Mouse (Mus musculus) layer of hippocampus, adult 11-12 months (tissue): ENCODE measurements around the gene Map6.

Source experiments
- DNase-seq: peaks from one replicate; pipeline ENCODE4 v3.0.0; 2022; ENCODE audit warnings: low spot score

Gene Map6

DNA sequence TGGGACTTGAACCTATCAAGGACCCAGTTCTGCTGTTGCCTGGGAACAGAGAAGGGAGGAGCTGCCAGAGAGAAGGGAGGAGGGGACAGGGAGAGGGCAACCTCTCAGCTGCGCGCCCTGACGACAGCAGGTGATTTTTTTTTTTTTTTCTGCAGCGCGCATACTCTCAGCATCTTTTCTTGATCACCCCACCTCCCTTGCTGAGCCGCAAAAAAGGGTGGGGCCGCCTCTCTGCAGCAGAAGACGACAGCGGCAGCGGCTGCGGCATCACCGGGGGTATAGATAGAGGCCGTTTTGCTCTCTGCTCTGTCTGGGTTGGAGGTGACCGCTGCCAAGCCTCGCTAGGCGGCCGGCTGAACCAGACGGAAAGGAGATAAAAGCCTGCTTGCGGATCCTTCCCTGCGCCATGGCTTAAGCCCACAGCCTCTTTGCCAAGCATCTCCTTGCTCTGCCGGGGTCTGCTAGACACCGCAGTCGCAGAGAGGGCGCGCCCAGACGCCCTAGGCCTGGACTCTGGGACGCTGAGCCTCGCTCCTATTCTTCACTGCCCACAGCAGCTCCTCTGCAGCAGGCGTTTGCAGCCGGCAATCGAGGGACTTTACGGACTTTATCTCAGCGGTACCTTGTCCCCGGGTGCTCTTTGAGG, at the start of gene Map6:
TSS of gene Map6 (plus strand) at position 197 of the 646 bp plus-strand sequence.
- DNase-seq: peak; percentile 68

DNA sequence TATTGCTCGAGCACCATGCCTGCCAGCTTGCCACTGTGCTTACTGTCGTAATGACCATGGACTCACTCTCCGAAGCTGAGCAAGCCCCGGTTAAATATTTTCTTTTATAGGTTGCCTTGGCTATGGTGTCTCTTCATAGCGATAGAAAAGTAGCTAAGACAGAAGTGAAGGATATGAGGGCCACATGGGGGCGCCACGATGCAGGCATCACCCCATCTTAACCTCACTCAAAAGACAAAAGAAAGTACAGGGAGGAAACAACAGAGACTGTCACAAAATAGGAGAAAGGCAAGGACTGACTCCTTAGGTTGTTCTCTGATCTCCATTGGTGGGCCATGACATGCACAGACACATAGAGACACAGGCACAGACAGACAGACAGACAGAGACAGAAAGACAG, 43.0 kb upstream of the Map6 start:
- DNase-seq: peak; percentile 40

DNA sequence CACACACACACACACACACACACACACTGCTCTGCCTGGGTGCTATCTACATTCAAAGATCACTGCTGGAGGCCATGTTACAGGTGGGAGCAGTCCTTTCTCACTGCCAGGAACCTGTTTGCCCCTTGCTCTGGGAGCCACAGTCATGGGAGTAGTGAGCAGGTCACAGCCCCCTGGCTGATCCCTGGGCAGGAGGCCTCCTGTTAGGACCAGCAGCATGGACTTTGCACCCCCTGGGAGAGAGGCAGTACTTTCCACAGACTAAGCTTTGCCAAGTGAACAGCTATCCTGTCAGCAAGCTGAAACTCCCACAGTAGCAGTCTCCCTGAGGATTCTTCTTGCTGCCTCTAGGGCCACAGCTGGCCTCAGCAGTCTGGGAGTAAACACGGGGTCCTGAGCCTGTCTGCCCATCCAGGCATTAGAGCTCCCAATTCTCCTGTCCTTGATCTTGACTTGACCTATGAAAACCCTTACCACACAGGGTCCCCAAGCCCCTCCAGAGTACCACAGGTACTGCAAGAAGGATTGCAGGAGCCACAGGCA, 42.5 kb upstream of the Map6 start:
- DNase-seq: no peak

DNA sequence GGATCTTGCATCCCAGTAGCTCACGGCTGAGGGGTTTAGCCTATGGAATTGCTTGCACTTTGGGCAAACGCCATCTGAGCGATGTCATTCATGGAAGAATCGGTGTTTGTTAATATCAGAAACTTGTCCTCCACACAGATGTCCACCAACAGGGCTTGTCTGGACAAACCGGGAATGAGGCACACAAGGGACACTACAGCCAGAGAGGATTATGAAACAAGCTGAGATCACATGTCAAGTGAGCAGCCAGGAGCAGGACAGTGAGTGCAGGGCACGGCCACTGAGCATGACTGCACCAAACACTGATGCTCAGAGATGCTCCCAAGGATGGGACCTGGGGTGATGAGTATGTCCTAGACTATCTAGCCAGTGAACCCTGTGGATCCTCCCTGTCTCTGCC, 41.8 kb upstream of the Map6 start:
- DNase-seq: no peak

DNA sequence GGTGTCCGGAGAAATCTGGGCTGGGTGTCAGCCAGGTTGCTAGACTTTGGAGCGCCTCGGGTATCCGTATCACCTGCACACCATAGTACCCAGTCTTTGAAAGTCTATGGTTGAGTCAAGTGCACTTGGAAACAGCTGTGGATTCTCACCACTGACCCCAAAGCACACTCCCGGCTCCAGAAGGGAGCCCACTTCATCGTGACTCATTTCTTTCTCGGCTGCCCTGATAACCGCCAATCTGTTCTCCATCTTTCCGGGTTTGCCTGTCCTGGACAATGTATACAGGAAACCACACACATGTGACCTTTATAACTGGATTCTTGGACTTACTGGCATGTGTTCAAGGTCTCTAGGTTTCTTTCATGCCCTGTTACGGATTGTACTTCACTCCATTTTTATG, 40.6 kb upstream of the Map6 start:
- no peak for DNase-seq

DNA sequence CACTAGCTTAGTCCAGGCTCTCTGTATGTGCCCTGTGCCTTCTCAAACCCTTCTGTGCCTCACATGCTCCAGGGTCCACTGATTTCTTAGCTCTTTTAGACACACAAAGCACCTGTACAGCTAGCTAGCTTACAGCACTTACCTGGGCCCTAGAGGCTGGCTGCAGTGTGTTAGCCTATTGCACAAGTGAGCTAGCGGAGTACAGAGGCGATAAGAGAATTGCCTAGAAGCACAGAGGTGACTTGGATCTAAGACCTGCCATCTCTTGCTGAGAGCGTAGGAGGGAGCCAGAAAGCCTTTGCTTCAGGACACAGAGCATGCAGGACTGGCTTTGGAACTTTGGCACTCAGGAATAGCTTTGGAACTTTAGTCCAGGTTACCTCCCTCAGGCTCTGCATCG, 40.0 kb upstream of the Map6 start:
- DNase-seq: no peak

DNA sequence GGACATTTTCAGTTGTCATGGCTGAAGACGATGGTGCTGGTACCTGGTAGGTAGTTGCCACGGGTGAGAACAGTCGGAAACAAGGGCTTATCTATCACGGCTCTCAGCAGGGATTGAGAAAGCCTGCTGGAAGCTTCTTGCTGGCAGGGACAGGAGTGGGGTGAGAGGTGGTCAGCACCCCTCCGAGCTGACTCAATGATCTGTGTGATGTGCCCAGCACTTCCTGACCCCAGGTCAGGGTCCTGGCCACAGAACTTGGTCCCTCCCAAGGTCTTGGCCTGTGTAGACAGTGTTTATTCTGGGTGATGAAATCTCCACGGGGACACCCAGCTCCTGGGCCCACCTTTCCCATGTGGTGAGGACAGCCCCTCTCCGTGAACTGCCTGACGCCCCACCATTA, 38.4 kb upstream of the Map6 start:
- DNase-seq: no peak

DNA sequence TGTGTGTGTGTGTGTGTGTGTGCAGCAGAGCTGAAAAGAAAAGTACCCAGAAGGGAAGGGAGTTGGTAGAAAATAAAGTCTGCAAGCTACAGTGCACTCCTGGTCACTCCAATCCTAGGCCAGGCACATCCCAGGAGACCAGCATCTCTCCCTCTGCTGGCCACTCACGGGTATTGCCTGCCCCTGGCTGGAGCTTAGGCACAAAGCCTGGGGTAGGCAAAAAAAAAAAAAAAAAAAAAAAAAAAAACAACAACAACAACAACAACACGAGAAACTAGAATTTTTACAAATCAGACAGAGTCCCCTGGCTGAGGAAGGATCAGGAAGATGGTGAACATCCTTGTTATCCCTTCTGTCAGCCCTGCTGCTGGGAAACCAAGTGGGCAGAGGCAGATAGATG, 37.8 kb upstream of the Map6 start:
- peak; percentile 38 for DNase-seq

DNA sequence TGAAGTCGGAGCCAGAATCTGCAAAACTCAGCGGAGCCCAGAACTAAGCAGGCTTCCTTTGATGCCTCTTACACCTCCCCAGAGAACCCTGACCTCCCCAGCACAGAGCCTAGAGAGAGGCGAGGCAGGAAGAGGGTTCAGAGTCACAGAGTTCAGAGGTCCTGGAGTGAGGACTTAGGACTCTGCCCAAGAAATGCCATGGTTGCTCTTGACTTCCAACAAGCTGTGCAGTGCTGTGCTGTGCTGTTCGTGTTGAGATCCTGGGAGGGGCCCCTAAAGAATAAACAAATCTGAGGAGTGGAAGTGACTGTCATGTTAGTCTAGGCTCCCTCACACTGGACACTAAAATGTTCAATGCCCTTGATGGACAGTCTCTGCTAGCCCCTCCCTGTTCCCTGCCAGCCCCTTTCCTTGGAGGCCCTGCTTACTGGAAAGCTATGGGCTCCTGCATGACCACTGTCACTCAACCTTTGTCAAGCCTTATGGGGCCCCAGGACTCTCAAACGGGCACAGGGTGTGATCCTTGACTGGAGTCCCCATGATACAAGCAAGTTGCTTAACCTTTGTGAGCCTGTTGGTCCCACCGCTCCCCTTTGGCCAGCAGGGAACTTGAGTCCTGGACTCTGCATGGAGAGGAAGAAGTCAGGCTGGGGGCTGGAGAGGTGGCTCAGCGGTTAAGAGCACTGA, 37.0 kb upstream of the Map6 start:
- no peak for DNase-seq

DNA sequence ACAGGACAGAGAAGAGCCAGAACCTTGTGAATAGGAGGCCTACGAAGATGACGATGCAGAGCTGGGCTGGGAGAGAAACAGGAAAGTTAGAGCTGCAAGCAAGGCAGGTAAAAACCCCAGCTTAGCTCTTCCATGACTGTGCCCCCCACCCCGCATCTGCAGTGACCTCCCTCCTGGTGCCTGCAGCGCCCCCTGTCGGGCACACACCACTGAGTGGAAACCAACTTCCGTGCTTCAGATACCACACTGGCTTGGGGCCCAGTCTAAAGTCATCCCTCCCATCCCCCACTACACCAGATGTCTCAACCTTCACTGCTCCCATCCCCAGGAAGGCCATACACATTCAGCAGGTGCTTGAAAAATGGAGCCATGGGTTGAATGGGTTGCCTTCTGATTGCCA, 34.7 kb upstream of the Map6 start:
- no peak for DNase-seq

DNA sequence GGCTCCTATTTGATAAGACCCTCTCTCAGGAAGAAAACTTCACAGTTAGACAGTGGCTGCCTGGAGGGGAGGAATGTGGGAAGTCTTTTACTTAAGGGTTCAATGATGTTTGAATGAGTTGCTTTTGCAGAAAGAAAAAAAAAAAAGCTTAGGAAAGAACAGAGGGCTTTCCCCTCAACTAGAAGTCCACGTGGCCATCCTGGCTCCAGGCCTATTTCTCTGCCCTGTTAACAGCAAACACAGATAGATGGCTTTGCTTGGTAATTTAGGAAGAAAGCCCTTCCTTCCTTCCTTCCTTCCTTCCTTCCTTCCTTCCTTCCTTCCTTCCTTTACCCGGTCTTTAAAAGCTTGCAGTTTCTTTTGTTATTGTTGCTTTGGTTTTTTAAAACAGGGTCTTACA, 32.3 kb upstream of the Map6 start:
- DNase-seq: no peak

DNA sequence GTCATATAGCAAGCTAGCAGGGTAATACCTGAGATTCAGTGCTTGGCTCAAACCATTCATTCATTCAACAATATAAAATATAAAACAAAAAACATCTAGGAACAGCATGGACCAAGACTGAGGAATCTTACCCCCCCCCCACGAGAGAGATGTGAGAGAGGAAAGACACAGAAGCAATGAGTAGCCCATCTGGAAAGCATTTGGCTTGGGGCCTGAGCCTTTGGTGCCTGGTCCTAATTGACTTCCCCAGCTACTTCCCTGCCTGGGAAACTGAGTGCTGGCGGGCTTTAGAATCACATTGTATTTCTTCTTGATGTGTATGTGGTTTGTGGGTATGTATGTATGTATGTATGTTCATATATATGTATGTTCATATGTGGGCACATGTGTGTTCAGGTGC, 31.6 kb upstream of the Map6 start:
- DNase-seq: no peak

DNA sequence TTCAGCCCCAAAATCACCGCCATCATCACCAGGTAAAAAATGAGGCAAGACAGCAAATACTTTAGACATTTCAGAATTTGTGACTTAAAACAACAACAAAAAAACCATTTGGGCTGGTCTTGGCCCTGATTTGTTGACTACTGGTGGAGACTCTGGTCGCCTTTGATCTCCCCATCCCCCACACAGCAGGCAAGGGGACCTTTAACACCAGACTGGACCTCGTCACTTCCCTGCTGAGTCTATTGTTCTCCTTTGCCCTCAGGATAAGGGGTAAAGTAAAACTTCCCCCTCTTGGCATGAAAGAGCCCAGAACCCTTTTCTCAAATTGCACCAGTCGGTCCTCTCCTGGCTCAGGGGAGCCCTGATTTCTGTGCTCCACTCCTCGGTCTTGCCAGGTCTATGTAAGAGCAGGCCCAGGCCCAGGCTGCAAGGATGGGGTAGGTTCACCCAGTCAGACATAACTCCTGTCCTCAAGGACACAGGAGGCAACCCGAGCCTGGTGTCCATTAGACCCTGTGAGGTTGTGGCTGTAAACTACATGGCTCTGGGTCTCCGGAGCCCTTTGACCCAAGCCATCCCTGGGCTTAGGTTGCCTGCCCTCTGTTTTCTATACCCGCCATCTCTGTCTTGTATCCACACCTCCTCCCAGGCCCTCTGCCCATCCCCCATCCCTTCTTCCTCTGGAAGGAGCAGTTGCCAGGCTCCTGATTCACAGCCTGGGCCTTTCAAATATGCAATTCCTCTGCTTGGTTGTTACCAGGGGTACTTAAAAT, 30.2 kb upstream of the Map6 start:
- no peak for DNase-seq

DNA sequence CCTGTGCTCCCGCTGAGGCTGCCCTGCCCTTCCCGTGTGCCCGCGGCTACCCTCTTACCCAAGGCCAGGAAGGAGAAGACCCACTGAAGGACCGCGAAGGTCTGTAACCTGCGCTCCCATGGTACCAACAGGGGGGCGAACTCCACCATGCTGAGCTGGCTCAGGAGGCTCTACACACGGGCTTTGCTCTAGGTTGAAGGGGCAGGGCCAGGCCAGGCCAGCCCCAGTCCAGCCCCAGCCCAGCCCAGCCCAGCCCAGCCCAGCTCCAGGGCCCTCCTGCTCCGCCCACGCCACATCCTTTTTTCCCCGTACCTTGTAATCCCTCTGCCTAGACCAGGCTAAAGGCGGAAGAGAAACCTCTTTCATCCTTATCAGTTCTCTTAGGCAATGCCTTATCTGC, 28.8 kb upstream of the Map6 start, which contains the start of gene Mogat2:
TSS of gene Mogat2 (minus strand) at position 203 of the 400 bp plus-strand sequence.
- no peak for DNase-seq

DNA sequence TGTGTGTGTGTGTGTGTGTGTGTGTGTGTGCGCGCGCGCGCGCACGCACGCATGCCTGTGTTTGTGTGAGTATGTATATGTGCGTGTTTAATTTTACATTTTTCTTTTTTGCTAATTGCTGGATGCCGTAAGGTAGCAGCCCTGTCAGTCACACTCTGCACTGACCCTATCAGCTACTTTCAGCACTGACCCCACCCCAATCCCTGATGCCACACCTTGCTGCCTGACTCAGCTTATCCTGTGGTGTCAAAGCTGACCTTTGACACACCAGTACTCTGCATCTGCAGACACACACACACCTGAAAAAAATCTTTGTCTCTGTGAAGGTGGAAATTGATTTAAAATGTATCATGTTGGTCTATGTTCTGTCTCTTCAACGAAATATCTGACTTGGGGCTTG, 25.1 kb upstream of the Map6 start:
- no peak for DNase-seq

DNA sequence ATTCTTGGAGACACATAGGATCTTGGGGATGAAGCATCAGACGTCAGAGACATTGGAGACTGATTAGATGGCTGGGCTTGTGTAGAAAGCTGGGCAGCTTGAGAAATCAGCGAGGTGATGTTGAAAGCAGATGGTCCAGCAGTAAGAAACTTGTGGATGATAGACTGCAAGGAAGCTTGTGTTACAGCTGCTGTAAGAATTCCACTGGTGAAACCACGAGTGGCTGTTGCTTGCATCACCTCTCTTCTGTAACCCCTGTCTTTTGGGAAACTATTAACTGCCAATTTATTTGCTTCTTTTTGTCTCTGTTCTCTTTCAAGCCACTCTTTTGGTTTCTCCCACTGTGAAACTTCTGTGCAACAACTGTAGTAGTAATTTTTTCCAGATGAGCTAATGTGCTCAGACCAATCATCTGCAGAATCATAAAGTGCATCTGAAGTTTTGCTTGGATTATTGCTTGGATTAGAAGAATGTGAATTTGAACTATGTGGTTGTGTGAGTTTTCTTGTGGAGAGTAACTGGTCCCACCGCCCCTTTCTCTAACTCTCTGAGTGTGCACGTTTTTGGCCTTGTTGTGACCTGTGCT, 19.0 kb upstream of the Map6 start:
- no peak for DNase-seq

DNA sequence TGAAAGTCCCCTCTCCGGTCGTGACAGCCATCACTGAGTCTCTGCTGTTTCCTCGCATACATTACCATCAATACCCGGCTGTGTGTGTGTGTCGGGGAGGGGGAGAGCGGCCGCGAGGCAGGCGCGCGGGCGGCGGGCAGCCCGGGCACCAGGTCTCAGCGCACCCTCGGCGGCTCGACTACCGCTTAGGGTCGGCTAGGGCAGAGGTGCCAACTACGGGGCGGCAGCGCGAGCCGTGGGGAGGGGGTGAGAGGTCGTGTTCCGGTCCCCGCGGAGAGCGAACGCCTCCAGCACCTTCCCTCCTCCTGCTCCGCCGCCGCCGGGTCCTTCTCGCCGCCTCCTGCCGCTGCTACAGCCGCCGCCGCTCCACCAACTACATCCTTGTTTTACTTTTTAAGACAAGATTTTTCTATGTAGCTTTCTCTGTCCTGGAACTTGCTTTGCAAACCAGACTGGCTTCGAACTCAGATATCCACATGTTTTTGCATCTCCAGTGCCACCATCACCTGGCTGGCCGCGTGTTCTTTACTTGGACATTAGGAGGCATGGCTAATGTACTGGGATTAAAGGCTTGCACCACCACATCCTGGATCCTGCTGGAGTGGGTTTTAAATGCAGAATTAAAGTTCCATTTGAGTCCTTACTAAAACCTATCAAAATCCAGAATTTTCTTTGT, 18.2 kb upstream of the Map6 start:
- DNase-seq: no peak

DNA sequence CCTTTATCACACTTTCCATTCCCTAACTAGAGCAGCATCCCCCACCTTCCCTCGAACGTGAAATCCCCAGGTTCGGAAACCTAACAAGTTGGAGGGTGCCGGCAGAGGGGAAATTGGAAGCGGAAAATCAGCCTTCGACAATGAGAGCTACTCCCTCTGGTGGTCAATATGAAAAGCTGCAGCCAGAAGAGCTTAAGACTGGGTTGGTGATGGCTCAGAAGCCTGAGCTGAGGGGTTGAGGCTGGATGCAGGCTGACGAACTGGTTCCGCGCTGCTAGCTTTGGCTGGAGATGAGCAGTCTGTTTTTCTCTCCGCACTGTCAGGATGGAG, 17.7 kb upstream of the Map6 start:
- peak; percentile 65 for DNase-seq

DNA sequence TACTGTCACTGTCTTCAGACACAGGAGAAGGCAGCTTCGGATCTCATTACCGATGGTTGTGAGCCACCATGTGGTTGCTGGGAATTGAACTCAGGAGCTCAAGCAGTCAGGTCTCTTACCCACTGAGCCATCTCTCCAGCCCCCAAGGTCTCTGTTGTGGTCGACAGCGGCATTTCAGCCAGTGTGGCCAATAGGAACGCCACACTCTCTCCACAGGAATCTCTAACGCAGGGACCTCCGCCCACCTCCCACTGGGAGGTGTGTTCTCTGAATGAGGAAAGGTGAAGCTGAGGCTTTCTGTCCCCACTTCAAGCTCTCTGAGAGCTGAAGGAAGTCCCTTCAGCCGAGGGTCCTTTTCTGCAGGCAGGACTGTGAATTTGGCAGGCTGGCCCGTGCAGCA, 16.9 kb upstream of the Map6 start:
- no peak for DNase-seq

DNA sequence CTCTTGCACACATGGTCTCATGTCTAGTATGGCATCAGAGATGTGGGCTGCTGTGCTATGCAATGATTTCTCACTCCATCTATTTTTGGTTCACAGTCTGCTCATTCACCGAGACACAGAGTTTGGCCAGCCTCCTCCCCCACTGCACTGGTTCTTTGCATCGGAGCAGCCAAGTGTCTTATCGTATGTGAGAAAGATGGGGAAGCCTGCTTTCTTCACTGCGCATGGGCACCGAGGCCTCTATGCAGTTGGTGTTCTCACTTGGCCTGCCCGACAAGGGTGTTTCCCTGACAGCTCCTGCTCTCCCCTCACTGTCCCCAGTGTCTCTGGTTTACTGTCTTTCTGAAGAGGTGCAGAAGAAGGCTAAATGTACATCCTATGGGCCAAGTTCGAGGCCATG, 12.2 kb upstream of the Map6 start:
- peak; percentile 42 for DNase-seq

DNA sequence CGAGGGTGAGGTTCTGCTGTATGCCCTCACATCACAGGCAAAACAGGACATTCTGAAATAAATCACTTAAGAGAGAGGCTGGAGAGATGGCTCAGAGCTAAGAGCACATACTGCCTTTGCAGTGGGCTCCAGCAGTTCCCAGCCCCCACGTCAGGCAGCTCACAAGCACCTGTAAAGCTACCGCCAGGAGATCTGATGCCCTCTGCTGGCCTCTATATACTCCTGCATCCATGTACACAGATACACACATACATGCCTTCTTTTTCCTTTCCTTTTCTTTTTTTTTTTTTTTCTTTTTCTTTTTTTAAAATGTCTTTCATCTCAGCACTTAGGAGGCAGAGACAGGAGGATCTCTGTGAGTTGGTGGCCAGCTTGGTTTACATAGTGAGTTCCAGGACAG, 5.3 kb upstream of the Map6 start:
- no peak for DNase-seq

DNA sequence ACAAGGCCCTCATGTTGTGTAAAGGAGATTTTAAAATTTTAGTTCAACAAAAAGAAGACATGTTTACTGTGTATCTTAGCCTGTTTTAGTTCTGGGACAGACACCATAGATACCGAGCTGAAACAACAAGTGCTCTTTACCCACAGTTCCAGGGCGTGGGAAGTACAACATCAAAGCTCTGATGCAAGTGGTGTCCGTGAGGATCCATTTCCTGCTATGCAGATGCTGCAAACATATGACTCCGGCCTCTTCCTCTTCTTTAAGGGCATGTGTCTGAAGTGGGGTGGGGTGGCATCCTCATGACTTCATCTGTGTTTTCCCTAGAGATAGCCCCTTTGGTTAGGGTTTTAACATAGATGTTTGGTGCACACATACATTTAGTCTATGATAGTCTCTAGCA, 3.7 kb upstream of the Map6 start:
- no peak for DNase-seq
